Mouse (Mus musculus) cerebellum, adult 8-10 months (tissue): ENCODE measurements around the gene Sac3d1.
A peak's percentile ranks its signal among the peaks of the same experiment; 100 is the strongest.

Experiments used
- DNase-seq: peaks from one replicate; pipeline ENCODE4 v3.0.0; 2022

Sac3d1 gene

GRCm38 (mm10) chr19:6068951-6069350 lies 49.5 kb downstream of the Sac3d1 start:
- DNase-seq: no peak

- peak; percentile 81 for DNase-seq
Observed at GRCm38 (mm10) chr19:6067724-6068415, 50.6 kb downstream of the Sac3d1 start, which contains the start of gene Tm7sf2. Tm7sf2 (minus strand) TSS chr19:6068373.

- DNase-seq: peak; percentile 89
Observed at GRCm38 (mm10) chr19:6067011-6067723, 51.3 kb downstream of the Sac3d1 start.

- no peak for DNase-seq
Observed at GRCm38 (mm10) chr19:6066571-6066970, 51.9 kb downstream of the Sac3d1 start.
